Mouse (Mus musculus) spleen, embryonic (tissue): Measurements from ENCODE around the gene Nkapl.
"Not testable (repeated sequence)": the region's sequence is repeated elsewhere in the genome, so short reads cannot be mapped to it uniquely, and the experiment has no call there.

Source experiments
- CTCF ChIA-PET: fragments of 350-600 bp; sonication (Branson Sonifier 250); formaldehyde crosslinking; loops from one replicate; lab custom pipeline; 2022; lab: Charles Lee

Gene Nkapl

DNA sequence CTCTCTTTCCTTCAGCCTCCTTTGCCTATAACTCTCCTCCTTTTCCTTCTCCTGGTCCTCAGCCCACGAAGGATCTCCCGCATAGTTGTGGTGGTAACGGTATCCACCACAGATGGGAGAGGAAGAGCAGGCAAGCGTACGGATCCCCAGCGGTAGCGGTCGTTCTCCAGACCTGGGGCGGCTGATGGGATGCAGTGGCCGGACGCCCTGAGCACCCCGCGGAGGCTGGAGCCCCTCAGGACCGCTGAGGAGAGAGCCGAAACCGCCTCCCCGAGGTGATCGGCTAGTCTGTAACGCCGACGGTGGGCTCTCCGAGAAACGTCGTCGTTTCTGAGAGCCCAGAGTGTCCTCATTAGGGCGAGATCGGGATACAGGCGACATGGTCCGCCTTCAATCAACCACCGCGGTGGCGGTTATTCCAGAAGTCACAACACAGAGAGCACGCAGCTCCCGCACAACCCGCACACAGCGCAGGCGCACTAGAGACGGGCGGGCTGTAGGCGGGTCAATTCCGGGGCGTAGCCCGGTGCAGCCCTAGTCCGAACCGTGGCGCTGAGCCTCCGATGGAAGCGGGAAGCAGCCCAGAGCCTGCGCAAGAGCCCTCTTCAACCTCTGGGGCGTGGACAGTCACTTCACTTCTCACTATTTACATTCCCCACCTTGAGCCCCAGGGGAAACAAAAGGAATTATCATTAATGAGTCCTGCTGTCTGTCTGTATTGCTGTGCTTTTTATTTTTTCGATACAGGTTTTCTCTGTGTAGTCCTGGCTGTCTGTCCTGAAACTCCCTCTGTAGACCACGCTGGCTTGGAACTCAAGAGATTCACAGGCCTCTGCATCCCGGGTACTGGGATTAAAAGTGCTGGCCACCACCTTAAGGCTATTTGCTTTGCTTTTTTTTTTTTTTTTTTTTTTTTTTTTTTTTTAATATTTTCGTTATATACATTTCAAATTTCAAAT lies at the start of gene Nkapl:
Nkapl (minus strand) TSS at position 449 of the 959 bp plus-strand sequence.
- CTCF ChIA-PET: no interaction called here

DNA sequence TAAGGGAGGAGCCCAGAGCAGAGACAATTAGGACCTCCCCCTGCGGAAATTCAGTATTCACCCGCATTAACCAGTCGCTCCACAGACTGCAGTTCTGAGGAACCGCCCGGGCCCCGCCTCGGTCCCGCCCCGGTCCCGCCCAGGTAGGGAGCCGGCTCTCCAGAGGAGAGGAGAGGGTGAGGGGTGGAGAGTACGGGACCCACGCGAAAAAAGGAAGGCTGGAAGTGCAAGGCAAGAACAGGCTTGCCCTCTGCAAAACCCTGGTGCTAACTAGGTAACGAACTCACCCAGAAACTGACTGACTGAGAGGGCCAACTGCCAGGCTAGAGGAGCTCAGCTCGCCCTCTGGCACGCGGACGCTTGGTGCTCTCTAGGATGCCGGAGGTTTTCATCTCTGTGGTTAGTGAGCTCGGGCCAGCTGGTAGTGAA lies 37.9 kb upstream of the Nkapl start:
- CTCF ChIA-PET: no interaction called here

DNA sequence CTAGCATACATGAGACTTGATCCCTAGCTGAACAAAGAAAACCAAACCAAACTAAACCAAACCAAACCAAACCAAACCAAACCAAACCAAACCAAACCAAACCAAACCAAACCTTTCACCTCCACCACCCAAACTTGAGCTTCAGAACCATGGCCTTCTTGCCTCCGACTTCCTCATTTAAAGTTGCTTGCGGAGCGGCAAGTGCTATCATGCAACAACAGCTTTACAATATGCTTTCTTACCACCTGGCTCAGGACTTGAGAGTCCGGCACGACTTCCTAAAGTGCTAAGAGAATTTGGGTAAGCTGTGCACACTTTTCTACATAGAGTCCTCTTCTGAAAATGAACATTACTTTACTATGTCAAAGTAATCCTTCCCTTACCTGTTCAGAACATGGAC lies 34.0 kb upstream of the Nkapl start:
- CTCF ChIA-PET: no interaction called here

DNA sequence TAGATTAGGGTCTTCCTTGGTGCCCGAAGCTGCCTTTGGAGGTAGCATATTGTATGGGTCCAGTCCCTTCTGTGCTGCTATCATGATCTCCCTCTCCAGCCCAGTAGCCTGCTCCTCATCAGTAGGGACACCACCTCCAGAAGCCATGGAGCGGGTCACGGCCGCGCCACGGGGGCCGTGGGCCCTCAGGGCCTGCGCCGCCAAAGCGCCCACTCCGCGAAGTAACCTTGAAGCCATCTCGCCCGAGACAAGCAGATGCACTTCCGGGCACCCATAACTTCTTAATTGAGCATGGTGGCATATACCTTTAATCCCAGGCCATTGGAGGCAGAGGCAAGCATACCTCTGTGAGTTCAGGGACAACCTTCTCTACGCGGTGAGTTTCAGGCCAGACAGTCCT lies 32.9 kb upstream of the Nkapl start, which contains the start of gene Gm11273:
Gm11273 (minus strand) TSS at position 237 of the 400 bp plus-strand sequence.
- CTCF ChIA-PET: not testable (repeated sequence)

DNA sequence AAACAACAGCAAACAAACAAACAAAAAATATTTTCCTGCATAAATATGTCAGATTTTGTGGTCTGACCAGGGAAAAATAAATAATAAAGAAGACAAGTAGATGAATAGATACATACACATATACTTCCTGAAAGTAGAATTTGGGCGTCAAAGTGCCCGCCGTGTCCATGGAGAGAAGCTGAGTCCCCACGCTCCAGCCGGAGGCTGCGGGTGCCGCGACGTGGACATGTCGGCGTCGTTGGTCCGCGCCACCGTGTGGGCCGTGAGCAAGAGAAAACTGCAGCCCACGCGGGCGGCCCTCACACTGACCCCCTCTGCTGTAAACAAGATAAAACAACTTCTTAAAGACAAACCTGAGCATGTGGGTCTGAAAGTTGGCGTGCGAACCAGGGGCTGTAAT lies 26.8 kb upstream of the Nkapl start, which contains the start of gene AK157302:
AK157302 (plus strand) TSS at position 144 of the 400 bp plus-strand sequence.
- CTCF ChIA-PET: no interaction called here

DNA sequence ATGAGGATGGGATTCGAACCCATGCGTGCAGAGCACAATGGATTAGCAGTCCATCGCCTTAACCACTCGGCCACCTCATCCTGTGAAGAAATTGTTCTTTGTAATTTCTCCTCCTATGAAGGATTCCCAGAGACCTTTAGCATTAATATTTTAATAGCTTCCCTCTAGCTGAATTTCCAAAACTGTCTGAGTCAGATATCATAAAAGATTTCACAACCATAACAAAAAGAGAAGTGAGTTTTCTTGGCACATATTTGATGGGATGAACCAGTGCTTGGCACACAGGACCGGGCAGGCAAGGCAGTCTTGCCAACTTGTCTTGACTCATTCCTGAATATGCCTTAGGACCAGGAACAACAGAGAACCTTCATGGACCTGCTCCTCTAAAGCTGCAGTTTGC lies 24.5 kb upstream of the Nkapl start:
- CTCF ChIA-PET: no interaction called here

DNA sequence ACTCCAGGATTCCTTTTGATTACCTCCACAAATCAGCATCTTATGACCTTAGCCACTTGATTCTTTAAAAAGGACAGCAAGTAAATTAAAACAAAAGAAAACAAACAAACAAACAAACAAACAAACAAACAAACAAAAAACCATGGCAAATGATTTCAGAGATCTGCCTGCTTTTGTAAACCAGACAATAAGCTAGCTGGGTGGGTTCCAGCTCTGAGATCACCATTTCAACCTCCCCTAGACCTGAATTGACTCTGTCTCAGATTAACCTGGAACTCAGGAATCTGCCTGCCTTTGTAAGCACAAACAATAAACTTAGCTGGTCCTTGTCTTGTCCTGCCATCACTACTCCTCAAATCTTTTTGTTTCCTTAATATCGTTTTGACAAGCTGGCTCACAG lies 18.6 kb upstream of the Nkapl start:
- CTCF ChIA-PET: no interaction called here

DNA sequence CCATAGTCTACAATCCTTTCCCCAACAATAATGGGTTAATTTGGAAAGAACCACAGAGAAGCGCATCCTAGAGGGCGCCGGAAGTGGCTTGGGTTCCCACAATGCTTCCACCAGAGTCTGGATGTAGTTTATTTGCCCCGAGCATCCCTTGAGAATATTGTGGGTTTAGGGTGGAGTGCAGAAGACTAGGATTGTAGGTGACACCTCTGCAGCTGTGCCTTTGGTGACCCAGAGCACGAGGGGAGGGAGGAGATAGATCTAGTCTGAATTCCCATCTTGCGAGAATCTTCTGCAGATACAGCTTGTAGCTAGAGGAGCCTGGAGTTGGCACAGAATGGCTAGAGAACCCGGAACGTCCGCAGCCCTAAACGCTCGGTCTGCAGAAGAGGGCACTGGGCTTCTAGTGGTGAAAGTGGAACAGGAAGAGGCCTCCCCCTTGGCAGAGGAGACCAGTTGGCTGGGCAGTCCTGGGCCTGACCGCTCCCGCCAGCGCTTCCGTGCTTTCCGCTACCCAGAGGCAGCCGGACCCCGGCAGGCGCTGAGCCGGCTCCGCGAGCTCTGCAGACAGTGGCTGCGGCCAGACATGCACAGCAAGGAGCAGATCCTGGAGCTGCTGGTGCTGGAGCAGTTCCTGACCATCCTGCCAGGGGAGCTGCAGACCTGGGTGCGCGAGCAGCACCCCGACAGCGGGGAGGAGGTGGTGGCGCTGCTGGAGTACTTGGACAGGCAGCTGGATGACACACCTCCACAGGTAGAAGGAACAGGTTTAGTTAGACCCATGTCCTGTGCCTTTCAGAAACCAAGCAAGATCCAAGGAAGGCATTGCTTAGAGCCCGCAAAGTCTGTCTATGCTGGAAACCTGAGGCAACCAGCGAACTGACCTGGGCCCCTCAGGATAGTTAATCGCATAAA lies 10.7 kb upstream of the Nkapl start, which contains the start of the genes Zkscan4 and Gm10065:
Zkscan4 (plus strand) TSS at position 149 of the 912 bp plus-strand sequence.
Gm10065 (minus strand) TSS at position 683 of the 912 bp plus-strand sequence.
- CTCF ChIA-PET: not testable (repeated sequence)

DNA sequence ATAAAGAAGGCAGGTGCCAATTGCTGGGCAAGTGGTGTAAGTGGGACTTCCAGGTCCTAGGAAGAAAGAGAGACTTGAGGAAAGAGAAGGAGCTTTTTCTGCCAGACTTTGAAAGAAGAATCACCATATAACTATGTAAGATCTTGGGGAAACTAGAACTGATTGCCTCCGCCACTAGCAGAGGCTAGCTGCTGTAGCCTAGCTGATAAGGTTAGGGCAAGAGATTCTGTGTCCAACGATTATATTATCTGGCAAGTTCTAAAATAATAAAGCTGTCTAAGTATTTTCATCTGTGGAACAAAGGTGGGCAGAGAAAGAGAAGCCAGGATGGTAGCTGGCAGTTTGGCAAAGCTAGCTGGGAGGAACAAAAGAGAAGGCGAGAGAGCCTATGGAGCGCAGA lies 4.1 kb upstream of the Nkapl start:
- CTCF ChIA-PET: no interaction called here

DNA sequence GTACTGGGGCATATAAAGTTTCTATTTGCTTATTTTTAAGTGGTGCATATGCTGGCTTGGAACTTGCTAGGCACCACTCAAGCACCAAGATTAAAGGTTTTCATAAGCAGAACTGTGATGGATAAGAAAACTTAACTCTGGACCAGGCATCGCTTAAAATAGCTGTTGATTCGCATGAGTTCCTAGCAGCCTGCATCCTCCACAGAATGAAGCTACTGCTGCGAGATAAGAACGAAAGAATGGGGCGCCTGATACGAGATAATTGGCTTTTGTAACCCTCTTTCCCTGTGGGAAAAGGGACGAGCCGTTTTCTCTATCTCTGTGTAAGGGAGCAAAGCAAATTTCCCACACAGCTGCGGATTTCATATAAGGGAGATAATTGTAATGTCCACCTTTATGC lies 788 bp upstream of the Nkapl start:
- CTCF ChIA-PET: no interaction called here

DNA sequence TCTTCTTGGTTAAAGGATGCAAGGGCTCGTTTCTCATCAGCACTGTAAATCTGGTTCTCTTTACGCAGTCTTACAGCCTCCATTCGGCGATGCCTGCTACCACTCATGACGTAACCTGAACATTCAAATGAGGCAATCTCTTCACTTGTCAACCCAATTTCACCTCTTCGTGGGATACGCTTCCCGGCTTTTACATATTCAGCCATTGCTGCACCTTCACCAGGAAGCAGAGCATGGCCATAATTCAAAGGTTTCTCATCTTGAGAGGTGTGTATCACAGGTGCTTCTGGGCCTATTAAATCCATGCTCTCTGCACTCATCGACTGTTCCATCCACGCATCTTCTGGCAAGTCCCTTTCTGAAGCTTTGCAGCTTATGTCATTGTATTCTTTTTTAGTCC lies 973 bp downstream of the Nkapl start:
- CTCF ChIA-PET: interaction anchor here (0.7 kb wide), 1 partner anchor 140 kb away, joined by 4 read pairs; no protein-coding TSS in a partner anchor

DNA sequence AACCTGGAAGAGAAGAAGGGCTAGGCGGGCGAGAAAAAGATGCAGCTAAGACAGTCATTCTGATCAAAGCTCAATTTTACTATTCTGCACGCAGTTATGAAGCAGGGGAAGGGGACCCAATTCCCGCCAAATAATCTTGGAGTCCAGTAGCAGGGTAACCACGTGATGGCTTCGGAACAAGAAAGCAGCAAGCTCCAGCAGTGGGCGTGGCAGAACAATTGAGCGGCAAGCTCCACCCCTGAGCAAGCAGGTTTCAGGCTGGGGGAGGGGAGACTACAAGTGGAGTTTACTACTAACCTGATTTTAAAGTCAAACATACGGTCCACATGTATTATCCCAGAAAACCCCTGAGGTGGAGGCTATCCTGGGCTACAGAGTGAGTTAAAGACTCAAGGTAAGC lies 5.8 kb downstream of the Nkapl start:
- CTCF ChIA-PET: not testable (repeated sequence)

DNA sequence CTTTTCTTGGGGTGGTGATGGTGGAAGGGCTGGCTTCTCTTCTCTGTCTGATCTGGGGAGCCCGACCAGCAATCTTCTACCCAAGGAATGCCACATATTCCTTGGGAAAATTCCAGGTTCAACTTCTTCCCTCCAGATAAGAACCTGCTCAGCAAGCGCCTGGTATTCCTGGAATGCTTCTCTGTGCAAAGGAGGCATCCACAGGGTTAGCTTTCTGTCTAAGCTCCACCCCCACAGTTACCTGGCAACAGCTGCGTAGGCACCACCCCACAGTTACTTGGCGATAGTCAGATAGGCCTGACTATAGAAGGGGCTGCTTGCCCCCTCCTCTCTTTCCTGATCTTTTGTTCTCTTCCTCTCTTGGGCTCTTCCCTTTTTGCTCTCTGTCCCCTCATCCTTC lies 12.0 kb downstream of the Nkapl start:
- CTCF ChIA-PET: no interaction called here

DNA sequence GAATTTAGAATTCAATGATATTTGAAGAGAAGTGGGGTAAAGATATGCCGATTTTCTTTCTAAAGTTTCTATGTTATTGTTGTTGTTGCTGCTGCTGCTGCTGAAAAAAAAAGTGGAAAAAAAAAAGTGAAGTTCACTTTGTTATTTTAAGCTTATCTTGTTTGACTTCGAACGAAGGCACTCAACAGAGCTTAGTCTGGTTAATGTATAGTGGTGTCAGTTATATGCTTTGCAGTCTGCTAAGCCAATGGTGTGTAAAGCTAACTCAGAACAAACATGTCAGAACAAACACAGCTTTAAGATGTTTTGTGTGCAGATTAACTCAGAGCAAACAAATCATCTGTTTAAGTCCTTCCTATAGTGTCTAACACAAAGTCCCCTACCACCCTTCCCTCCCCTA lies 14.2 kb downstream of the Nkapl start:
- CTCF ChIA-PET: no interaction called here

DNA sequence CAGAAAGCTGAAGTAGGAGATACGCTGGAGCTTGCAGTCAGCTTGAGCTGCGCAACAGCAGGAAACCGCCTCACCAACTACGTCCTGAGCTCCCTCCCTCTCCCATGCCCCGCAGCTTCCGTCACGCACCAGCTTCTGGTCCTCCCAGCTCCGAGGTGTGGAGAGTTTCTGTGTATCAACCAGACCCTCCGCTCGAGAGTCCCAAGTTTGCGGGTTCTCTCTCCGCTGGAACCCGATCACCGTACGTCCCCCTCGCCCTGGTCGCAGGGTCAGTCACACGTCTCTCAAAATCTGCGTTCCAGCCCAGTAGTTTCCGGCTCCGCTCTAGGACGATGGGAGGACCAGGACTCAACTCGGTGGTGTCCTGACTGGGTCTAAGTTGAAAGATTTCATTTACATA lies 14.9 kb downstream of the Nkapl start, which contains the start of gene Zscan26:
Zscan26 (minus strand) TSS at position 282 of the 400 bp plus-strand sequence.
- CTCF ChIA-PET: no interaction called here

DNA sequence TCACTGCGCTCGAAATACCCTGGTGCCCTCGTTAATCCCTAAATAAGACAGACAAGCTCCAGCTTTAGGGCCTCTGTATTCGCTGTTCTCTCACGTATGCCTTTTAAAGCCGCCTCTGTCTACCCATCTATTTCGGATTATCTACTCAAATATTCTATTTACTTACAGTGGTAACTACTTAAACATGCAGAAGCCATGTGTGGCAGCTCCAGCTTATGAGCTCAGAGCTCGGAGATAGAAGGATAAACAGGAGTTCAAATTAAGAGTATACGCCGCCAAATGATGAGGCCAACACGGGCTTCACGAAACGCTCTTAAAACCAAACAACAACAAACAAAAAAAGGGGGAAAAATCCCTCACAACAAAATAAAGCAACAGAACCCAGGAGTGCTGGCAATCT lies 15.3 kb downstream of the Nkapl start:
- CTCF ChIA-PET: no interaction called here

DNA sequence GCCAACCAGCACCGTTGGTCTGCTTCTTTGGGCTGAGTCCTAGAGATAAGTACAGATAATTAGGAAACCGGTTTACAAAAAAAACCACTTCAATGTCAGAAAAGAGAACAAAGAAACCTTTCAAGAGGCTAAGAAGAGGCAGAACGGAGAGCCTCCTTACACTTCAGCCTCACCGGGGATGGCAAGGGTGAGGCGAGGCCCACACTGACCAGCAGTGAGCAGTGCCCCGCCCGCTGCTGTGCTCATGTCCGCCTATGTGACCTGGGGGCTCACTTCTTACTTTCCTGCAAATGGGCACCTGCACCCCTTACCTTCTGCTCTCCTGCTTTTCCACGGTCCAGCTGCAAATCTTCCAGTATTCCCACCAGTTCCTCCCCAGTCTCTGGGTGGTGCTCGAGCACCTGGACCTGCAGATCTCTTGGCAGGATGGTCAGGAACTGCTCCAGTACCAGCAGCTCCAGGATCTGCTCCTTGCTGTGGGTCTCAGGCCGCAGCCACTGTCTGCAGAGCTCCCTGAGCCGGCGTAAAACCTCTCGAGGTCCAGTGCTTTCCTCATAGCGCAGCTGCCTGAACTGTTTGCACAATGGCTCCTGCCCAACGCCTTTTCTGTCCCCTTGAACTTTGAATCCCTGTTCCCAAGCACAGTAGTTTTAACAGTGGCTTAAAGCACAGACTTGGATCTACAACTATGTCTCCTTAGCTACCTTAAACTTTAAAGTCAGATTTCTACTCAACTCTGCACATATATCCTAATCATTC lies 20.3 kb downstream of the Nkapl start:
- CTCF ChIA-PET: no interaction called here

DNA sequence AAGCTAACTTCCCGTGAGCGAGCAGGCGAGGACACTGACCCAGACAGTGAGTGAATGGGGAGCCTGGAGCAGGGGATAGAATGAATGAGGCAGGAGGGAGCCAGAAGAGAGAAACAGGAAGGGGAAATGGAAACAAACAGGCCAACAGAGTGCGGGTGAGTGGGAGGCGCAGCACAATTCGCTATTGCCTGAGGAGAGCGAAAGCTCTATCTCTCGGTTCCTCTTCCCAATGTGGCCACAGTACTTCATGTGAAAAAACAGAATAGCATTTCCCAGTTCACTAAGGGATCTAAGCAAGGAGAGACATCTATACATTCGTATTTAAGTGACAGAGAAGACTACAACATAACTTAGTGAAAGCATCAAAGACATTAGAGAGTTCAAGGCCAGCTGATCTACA lies 21.5 kb downstream of the Nkapl start:
- CTCF ChIA-PET: interaction anchor here (0.6 kb wide), 2 partner anchors 9 to 571 kb away, joined by 6 to 15 read pairs; no protein-coding TSS in a partner anchor

DNA sequence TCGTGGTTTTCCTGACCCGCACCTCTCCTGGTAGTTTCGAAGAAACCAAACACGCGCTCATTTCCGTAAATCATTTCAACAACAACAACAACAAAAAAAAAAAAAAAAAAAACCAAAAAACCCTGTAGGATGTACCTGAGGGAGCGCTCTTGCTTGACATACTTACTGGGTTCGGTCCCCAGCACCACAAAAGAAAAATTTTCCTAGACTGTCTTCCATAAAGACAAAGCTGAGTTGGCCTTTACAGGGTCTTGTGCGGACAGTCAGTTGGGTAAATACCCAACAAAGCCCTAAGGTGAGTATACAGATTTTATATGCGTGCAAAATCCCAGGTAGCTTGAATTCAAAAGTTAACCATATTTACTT lies 27.1 kb downstream of the Nkapl start:
- CTCF ChIA-PET: interaction anchor here (0.6 to 0.9 kb wide), 2 partner anchors 41 to 1955 kb away, joined by 3 read pairs; no protein-coding TSS in a partner anchor

DNA sequence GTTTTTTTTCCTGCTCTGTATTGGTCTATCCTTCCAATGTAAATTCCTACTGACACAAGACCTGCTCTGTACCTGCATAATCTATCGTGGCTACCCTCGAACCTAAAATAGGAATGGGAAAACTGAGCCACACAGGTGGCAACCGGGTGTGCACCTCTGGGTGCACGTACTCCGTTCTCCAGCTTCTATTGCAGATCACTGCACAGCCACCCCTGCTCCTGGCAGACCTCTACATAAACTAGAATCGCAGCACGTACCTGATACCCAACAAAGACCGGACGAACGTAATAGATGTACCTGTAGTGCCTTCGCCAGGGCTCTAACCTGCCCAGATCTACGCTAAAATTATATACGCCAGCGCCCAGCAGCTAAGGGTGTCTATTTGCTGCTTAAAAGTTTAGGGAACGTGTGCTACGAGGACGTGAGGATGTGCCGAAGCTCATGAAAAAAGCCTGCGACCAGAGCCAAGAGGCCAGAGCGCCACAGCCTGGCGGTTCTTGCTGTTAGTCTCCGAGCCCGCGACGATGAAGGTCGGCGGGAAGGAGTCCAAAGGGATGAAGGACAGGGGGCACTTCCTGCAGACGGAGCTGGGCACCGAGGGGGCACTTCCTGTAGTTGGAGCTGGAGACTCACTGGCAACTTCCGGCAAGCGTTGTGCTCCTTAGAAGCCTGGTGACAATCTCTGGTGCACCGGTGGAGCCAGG lies 27.7 kb downstream of the Nkapl start, which contains the start of gene Pgbd1:
Pgbd1 (minus strand) TSS at position 556 of the 704 bp plus-strand sequence.
- CTCF ChIA-PET: no interaction called here
